Mouse (Mus musculus): ENCODE data around the gene Eno3. TPM values are rescaled to one million over a fixed set of nuclear protein-coding genes. Genes with fewer than 3 reads are reported as not detected.

Gene Eno3
- polyA plus RNA-seq, 1 experiment from 2014 or later, result 7.8 TPM

DNA sequence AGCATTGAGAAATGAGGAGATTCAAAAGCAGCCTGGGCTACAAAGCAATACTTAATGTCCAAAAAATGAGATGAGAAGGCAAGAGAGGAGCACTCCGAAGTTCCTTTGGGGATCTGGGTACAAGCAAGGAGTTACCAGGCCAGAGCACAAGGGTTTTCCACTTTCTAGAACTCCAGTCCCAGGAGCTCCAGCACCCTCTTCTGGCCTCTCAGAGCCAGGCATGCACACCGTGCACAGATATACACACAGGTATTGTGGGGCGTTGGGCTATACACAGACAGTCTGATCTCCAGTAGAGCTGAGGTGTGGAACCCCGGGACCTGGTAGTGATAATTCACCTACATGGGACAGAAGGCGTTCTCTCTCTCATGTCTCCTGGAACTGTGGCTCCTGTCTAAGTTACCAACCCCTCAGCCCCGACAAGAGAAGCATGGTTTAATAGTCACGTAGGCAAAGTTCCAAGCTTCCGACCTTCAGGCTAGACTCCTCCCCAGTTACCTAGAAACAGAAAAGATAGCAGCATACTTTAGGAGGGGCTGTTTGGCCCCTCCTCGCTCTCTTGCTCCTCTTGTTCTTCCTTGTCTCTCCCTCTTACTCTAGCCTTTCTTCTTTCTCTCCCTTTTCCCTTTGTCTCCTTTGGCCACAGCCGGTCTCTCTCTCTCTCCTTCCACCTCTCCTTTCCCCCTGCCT lies 33.8 kb upstream of the Eno3 start:
- Histone ChIP-seq H3K27ac (no peak overlapping the region), H3K4me1 (replicated peaks; ENCODE audit: control insufficient read depth, insufficient read depth, low read length) (no peaks in the 10 kb centered on the region), H3K9me3 (ENCODE audit: control insufficient read depth, low read length) (no peaks in the 10 kb centered on the region), H3K4me2 (replicated peaks) (no peak overlapping the region), H3K36me3 (replicated peaks; ENCODE audit: control insufficient read depth, insufficient read depth) (no peaks in the 10 kb centered on the region), H3K27me3 (ENCODE audit: control insufficient read depth, insufficient read depth, low read length) (no peaks in the 10 kb centered on the region), H3K9ac (no peak overlapping the region), H3K4me3 (replicated peaks; ENCODE audit: low read length) (no peak overlapping the region)
- ATAC-seq (ENCODE audit: low FRiP score) (no peak), DNase-seq (ENCODE audit: low spot score) (no peak)
- WGBS, result 84% methylated on average over 10 of the region's 10 CpGs

DNA sequence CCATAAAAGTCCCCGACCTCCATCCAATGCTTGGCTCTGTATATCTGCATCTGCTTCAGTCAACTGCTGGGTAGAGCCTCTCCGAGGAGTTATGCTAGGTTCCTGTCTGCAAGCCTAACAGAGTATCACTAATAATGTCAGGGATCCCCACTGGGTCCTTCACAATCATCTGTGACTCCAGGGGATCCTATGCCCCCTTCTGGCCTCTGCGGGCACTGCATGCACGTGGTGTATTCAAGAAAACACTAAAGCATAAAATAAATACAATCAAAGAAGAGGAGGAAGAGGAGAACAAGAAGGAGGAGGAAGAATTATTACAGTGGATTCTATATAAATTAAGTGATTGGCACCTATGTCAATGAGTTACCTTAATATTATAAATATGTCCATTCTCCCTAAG lies 31.5 kb upstream of the Eno3 start:
- Histone ChIP-seq H3K27ac (no peak overlapping the region), H3K9ac (no peak overlapping the region)

DNA sequence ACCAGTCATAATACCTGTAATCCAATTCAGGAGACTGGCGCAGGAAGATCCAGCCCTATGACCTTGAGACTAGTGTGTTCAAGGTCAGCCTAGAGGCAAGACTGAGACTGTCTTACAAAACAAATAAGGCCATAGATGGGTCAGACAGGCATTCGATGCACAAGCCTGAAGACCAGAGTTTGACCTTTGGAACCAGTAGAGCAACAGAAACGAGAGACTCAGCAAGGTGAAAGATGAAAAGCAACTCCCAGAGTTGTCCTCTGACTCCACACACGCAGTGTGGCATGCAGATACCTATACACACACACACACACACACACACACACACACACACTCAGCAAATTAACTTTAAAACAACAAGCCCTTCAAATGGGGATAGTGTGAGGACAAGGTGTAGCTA lies 30.1 kb upstream of the Eno3 start:
- Histone ChIP-seq H3K4me2 (replicated peaks) (no peak overlapping the region), H3K27ac (no peak overlapping the region), H3K4me1 (replicated peaks; ENCODE audit: control insufficient read depth, insufficient read depth, low read length) (no peaks in the 10 kb centered on the region), H3K4me3 (replicated peaks; ENCODE audit: low read length) (no peak overlapping the region), H3K9ac (no peak overlapping the region), H3K36me3 (replicated peaks; ENCODE audit: control insufficient read depth, insufficient read depth) (no peaks in the 10 kb centered on the region), H3K9me3 (ENCODE audit: control insufficient read depth, low read length) (no peaks in the 10 kb centered on the region), H3K27me3 (ENCODE audit: control insufficient read depth, insufficient read depth, low read length) (no peaks in the 10 kb centered on the region)
- no peak for ATAC-seq (ENCODE audit: low FRiP score)
- WGBS, result 73% methylated on average over 4 of the region's 4 CpGs
- DNase-seq (ENCODE audit: low spot score), result no peak

More for the DNA sequence above, 31.5 kb upstream of the Eno3 start:
- ATAC-seq (ENCODE audit: low FRiP score) (no peak), DNase-seq (ENCODE audit: low spot score) (peak; percentile 65)
- Histone ChIP-seq H3K4me3 (replicated peaks; ENCODE audit: low read length) (no peak overlapping the region), H3K4me2 (replicated peaks) (no peak overlapping the region), H3K4me1 (replicated peaks; ENCODE audit: control insufficient read depth, insufficient read depth, low read length) (no peaks in the 10 kb centered on the region), H3K27me3 (ENCODE audit: control insufficient read depth, insufficient read depth, low read length) (no peaks in the 10 kb centered on the region), H3K36me3 (replicated peaks; ENCODE audit: control insufficient read depth, insufficient read depth) (no peaks in the 10 kb centered on the region), H3K9me3 (ENCODE audit: control insufficient read depth, low read length) (no peaks in the 10 kb centered on the region)
- 47% methylated on average over 4 of the region's 4 CpGs for WGBS

DNA sequence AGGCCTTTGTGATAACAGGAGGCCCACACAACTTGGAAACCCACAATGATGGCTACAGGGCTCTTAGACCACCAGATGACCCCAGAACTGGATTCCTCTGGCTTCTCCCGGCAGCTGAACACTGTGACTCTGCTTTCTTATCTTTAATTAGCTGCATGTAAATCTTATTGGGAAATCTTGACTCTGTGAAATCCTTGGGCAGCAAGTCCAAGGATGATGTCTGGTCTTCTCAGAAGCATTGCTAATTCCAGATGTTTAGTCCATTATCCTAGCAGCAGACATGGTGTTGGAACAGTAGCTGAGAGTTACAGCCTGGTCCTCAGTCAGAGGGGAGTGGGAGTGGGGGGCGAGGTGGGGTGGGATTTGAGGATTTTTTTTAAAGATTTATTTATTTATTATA lies 28.6 kb upstream of the Eno3 start:
- H3K27me3 ChIP-seq (ENCODE audit: control insufficient read depth, insufficient read depth, low read length), result no peaks in the 10 kb centered on the region
- no peaks in the 10 kb centered on the region for H3K4me1 ChIP-seq (replicated peaks; ENCODE audit: control insufficient read depth, insufficient read depth, low read length)
- WGBS, result 81% methylated on average over 2 of the region's 2 CpGs
- no peaks in the 10 kb centered on the region for H3K9me3 ChIP-seq (ENCODE audit: control insufficient read depth, low read length)
- no peak overlapping the region for H3K27ac ChIP-seq
- ATAC-seq (ENCODE audit: low FRiP score) (no peak), DNase-seq (ENCODE audit: low spot score) (no peak)
- no peak overlapping the region for H3K9ac ChIP-seq
- no peaks in the 10 kb centered on the region for H3K36me3 ChIP-seq (replicated peaks; ENCODE audit: control insufficient read depth, insufficient read depth)
- H3K4me3 ChIP-seq (replicated peaks; ENCODE audit: low read length), result no peak overlapping the region
- no peak overlapping the region for H3K4me2 ChIP-seq (replicated peaks)

DNA sequence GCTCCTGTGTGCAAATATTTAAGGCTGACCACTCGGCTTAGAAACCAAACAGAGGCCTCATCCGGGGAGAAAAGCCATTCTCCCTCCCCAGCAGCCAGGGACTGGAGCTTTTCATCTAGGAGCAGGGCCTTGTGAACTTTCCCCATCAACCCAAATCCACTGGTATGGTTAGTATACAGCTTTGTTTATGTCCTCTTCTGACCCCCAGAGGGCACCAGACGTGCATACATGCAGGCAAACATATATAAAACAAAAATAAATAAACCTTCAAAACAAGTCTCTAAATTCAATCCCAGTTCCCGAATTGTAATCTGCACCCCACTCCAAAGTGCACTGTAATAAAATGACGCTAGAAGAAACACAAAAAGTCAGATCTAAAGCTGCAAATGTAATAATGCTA lies 27.4 kb upstream of the Eno3 start:
- Histone ChIP-seq H3K4me1 (replicated peaks; ENCODE audit: control insufficient read depth, insufficient read depth, low read length) (no peaks in the 10 kb centered on the region), H3K4me3 (replicated peaks; ENCODE audit: low read length) (no peak overlapping the region), H3K9me3 (ENCODE audit: control insufficient read depth, low read length) (no peaks in the 10 kb centered on the region), H3K27ac (no peak overlapping the region), H3K4me2 (replicated peaks) (no peak overlapping the region), H3K36me3 (replicated peaks; ENCODE audit: control insufficient read depth, insufficient read depth) (no peaks in the 10 kb centered on the region), H3K9ac (no peak overlapping the region), H3K27me3 (ENCODE audit: control insufficient read depth, insufficient read depth, low read length) (no peaks in the 10 kb centered on the region)
- no peak for DNase-seq (ENCODE audit: low spot score)
- no peak for ATAC-seq (ENCODE audit: low FRiP score)
- 59% methylated on average over 5 of the region's 5 CpGs for WGBS

DNA sequence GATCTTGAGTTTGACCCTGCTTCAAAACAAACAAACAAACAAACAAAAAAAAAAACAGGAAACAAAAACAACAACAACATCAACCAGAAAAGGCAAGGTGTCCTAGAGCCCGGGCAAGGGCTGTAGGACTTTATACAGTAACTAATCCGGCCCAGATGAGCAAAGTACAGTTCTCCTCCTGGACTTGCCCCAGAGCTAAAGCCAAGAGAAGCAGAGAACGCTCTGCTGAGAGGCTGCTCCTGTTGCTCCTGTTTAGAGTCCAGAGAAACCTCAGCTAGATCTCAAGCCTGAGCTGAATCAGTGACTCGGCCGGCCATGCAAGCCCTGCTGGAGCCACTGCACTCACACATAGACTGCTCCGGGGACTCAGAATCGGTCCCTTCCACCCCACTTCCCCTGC lies 26.9 kb upstream of the Eno3 start:
- Histone ChIP-seq H3K27me3 (ENCODE audit: control insufficient read depth, insufficient read depth, low read length) (no peaks in the 10 kb centered on the region), H3K9me3 (ENCODE audit: control insufficient read depth, low read length) (no peaks in the 10 kb centered on the region), H3K9ac (no peak overlapping the region), H3K27ac (no peak overlapping the region), H3K4me1 (replicated peaks; ENCODE audit: control insufficient read depth, insufficient read depth, low read length) (no peaks in the 10 kb centered on the region), H3K36me3 (replicated peaks; ENCODE audit: control insufficient read depth, insufficient read depth) (no peaks in the 10 kb centered on the region), H3K4me3 (replicated peaks; ENCODE audit: low read length) (no peak overlapping the region), H3K4me2 (replicated peaks) (no peak overlapping the region)
- ATAC-seq (ENCODE audit: low FRiP score) (no peak), DNase-seq (ENCODE audit: low spot score) (no peak)
- 78% methylated on average over 7 of the region's 7 CpGs for whole genome bisulfite sequencing

DNA sequence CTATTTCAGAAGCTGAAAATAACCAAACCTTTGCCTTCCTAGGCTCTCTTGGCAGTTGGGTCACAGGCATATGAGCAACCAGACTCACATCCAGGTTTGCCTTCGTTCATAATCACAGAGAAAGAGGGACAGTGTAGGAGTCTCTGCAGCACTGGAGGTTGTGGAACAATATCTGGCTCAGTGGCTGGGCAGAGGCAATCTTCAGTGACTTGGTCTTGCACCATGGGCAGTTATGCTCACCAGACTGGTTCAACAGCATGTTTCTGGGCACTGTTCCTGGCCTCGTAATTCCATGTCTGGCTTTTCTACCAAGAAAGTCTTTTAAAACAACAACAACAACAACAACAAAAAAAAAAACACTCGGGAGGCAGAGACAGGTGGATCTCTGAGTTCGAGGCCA lies 21.4 kb upstream of the Eno3 start:
- H3K27me3 ChIP-seq (ENCODE audit: control insufficient read depth, insufficient read depth, low read length), result no peaks in the 10 kb centered on the region
- H3K4me3 ChIP-seq (replicated peaks; ENCODE audit: low read length), result no peak overlapping the region
- H3K4me1 ChIP-seq (replicated peaks; ENCODE audit: control insufficient read depth, insufficient read depth, low read length), result no peaks in the 10 kb centered on the region
- WGBS, result 86% methylated on average over 4 of the region's 4 CpGs
- H3K36me3 ChIP-seq (replicated peaks; ENCODE audit: control insufficient read depth, insufficient read depth), result no peaks in the 10 kb centered on the region
- no peak for DNase-seq (ENCODE audit: low spot score)
- H3K9ac ChIP-seq, result no peak overlapping the region
- no peaks in the 10 kb centered on the region for H3K9me3 ChIP-seq (ENCODE audit: control insufficient read depth, low read length)
- H3K4me2 ChIP-seq (replicated peaks), result no peak overlapping the region
- no peak for ATAC-seq (ENCODE audit: low FRiP score)
- H3K27ac ChIP-seq, result no peak overlapping the region

DNA sequence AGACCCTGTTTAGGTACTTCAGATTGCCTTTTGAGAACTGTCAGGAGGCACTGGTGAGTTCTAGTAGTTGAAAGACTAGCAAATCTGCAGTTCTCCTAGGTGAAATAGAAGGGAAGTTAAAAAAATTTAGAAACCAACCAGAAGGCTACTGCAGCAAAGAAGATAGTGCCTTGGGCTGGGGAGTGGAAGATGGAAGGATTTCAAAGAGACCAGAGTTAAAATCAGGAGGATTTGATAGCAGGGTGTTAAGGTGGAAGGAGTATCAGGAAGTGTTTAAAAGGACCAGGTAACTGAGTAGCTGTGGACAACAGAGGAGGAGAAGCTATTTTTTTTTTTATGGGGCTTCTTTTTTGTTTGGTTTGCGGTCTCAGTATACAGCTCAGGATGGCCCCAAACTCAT lies 19.2 kb upstream of the Eno3 start:
- Histone ChIP-seq H3K36me3 (replicated peaks; ENCODE audit: control insufficient read depth, insufficient read depth) (peaks cover 3% of the 10 kb centered on the region; the same call in 1 of the 2 replicates), H3K9ac (no peak overlapping the region), H3K27ac (no peak overlapping the region), H3K4me2 (replicated peaks) (no peak overlapping the region), H3K27me3 (ENCODE audit: control insufficient read depth, insufficient read depth, low read length) (no peaks in the 10 kb centered on the region), H3K4me3 (replicated peaks; ENCODE audit: low read length) (no peak overlapping the region), H3K9me3 (ENCODE audit: control insufficient read depth, low read length) (no peaks in the 10 kb centered on the region), H3K4me1 (replicated peaks; ENCODE audit: control insufficient read depth, insufficient read depth, low read length) (no peaks in the 10 kb centered on the region)
- ATAC-seq (ENCODE audit: low FRiP score), result no peak
- no peak for DNase-seq (ENCODE audit: low spot score)
- WGBS, result 100% methylated on average over 1 of the region's 1 CpGs

DNA sequence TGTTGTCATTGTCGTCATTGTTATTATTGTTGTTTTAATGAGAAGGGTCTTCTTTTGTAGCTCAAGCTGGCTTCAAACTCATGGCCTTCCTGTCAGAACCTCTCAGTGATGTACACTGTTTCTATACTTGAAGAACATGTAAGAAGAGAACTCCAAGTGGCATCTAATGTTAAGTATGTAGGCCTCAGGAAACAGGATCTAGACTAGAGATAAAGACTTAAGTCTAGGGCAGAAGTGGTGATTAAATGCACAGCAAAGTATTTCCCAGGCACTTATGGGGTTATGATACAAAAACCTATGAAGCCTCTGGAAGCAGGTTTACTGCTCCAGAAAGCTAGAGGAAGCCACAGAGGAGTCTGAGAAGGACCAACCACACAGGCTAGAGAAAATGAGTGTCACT lies 18.7 kb upstream of the Eno3 start:
- H3K9ac ChIP-seq, result no peak overlapping the region
- H3K36me3 ChIP-seq (replicated peaks; ENCODE audit: control insufficient read depth, insufficient read depth), result peaks cover 8% of the 10 kb centered on the region; the same call in 1 of the 2 replicates
- H3K4me1 ChIP-seq (replicated peaks; ENCODE audit: control insufficient read depth, insufficient read depth, low read length), result no peaks in the 10 kb centered on the region
- 95% methylated on average over 1 of the region's 1 CpGs for WGBS
- H3K4me3 ChIP-seq (replicated peaks; ENCODE audit: low read length), result no peak overlapping the region
- H3K27ac ChIP-seq, result no peak overlapping the region
- DNase-seq (ENCODE audit: low spot score) (no peak), ATAC-seq (ENCODE audit: low FRiP score) (no peak)
- H3K9me3 ChIP-seq (ENCODE audit: control insufficient read depth, low read length), result no peaks in the 10 kb centered on the region
- H3K4me2 ChIP-seq (replicated peaks), result no peak overlapping the region
- H3K27me3 ChIP-seq (ENCODE audit: control insufficient read depth, insufficient read depth, low read length), result no peaks in the 10 kb centered on the region

DNA sequence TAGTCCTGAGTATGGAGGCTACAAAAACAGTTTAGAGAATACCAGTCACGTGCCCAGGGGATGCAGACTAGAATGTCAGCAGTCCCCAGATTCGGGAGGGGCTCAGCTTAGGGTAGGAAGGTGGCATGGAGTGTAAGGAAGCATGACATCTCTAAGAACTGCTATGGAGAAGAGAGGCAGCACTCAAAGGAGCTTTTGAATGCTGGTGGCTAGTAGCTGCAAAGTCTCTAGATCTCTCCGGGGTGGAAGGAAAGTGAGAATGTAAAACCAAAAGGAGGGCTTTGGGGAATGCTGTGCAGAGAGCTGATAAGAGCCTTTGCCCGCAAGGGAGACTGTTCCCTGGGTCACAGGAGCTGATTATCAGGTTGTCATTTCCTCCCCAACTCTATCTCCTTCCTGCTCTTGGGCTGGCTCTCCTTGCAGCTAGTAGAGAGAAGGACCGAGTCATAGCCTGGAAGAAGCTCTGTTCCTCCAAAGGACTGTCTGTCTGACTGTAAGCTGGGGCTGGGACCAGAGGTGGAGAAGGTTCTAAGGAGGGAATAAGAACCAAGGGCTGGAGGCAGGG lies 18.2 kb upstream of the Eno3 start, which contains the start of gene Gp1ba:
Gene Gp1ba (plus strand): TSS at position 409 of the 565 bp plus-strand sequence.
- DNase-seq (ENCODE audit: low spot score) (no peak), ATAC-seq (ENCODE audit: low FRiP score) (no peak)
- no peak within 1 kb of the TSS for H3K9ac ChIP-seq
- peaks cover 12% of the 10 kb centered on the region; the same call in 1 of the 2 replicates for H3K36me3 ChIP-seq (replicated peaks; ENCODE audit: control insufficient read depth, insufficient read depth)
- H3K4me2 ChIP-seq (replicated peaks), result no peak within 1 kb of the TSS
- H3K27me3 ChIP-seq (ENCODE audit: control insufficient read depth, insufficient read depth, low read length), result no peaks in the 10 kb centered on the region
- H3K9me3 ChIP-seq (ENCODE audit: control insufficient read depth, low read length), result no peaks in the 10 kb centered on the region
- no peak within 1 kb of the TSS for H3K27ac ChIP-seq
- H3K4me1 ChIP-seq (replicated peaks; ENCODE audit: control insufficient read depth, insufficient read depth, low read length), result no peaks in the 10 kb centered on the region
- no peak within 1 kb of the TSS for H3K4me3 ChIP-seq (replicated peaks; ENCODE audit: low read length)
- WGBS, result 53% methylated on average over 5 of the region's 5 CpGs

Measured in hindbrain, embryonic 14.5 days (tissue).